In the genomic region with DNA sequence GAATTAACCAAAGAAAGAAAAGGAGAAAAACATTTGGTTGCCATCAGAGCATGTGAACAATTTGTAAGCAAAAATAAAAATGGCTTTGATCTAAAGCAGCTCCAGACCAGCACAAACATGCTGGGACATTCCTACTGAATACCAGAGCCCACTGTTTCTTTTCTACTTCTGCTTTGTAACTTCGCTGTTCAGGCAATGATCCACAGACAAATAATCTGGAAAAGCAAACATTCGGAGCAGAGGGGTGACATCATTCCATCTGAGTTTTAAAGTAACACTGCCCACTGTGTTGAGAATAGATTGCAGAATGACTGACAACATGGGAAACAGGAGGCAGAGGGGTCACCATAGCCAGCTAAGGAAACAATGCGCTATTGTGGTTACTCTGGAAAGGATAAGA, we compare ENCODE assay signal across 25 mouse cellular contexts. TPM values are rescaled to one million over a fixed set of nuclear protein-coding genes. Genes with fewer than 3 reads are reported as not detected.
DNase-seq lines count a peak whose midpoint lies in the region; ATAC-seq lines count a peak whose summit lies in the region.
"Had no signal": no experiment of that assay in that cellular context is flagged by ENCODE, and none has a peak within 500 bp of the region (broad histone marks: within the 10 kb centered on the region; RNA-seq: fewer than 3 reads in every experiment).

No protein-coding gene starts in this region.

- 31% methylated on average over 3 of the region's 3 CpGs for WGBS in forebrain, embryonic 13.5 days
- WGBS in forebrain, embryonic 10.5 days: 57% methylated on average over 3 of the region's 3 CpGs
- WGBS in kidney, embryonic 15.5 days: 36% methylated on average over 3 of the region's 3 CpGs
- 52% methylated on average over 3 of the region's 3 CpGs for WGBS in kidney, embryonic 16.5 days

- no peaks in the 10 kb centered on the region for H3K27me3 ChIP-seq in forebrain, embryonic 13.5 days
- H3K27me3 ChIP-seq in forebrain, embryonic 10.5 days (ENCODE audit: poor library complexity, severe bottlenecking): no peaks in the 10 kb centered on the region; the same call in 1 of the 2 replicates
- no peaks in the 10 kb centered on the region for H3K27me3 ChIP-seq in kidney, embryonic 15.5 days
- no peaks in the 10 kb centered on the region for H3K27me3 ChIP-seq in kidney, embryonic 16.5 days (ENCODE audit: insufficient read depth, low read length)
- H3K27me3 ChIP-seq: CH12.LX; hindbrain, embryonic 13.5 days; limb, embryonic 12.5 days; liver, embryonic 13.5 days; megakaryocyte, embryonic 14.5 days had no signal

- H3K9me3 ChIP-seq in forebrain, embryonic 13.5 days (replicated peaks): 0 out of 2 replicates have a peak, but pooled peaks cover 4% of the 10 kb centered on the region
- no peaks in the 10 kb centered on the region for H3K9me3 ChIP-seq in forebrain, embryonic 10.5 days
- H3K9me3 ChIP-seq in kidney, embryonic 15.5 days (replicated peaks): no peaks in the 10 kb centered on the region
- no peaks in the 10 kb centered on the region; the same call in 1 of the 2 replicates for H3K9me3 ChIP-seq in kidney, embryonic 16.5 days (ENCODE audit: low read length)
- H3K9me3 ChIP-seq: hindbrain, embryonic 13.5 days; limb, embryonic 12.5 days; liver, embryonic 13.5 days; megakaryocyte, embryonic 14.5 days had no signal

- no peak overlapping the region for H3K9ac ChIP-seq in forebrain, embryonic 13.5 days
- H3K9ac ChIP-seq in kidney, embryonic 15.5 days: no peak overlapping the region
- H3K9ac ChIP-seq in kidney, embryonic 16.5 days (replicated peaks; ENCODE audit: low read length): no peak overlapping the region
- H3K9ac ChIP-seq: hindbrain, embryonic 13.5 days; limb, embryonic 12.5 days; liver, embryonic 13.5 days had no signal

- no peak overlapping the region for H3K27ac ChIP-seq in forebrain, embryonic 13.5 days
- H3K27ac ChIP-seq in forebrain, embryonic 10.5 days: no peak overlapping the region
- 0 out of 2 replicates have a peak overlapping the region, but pooled peaks have one; percentile 2 for H3K27ac ChIP-seq in kidney, embryonic 15.5 days
- no peak overlapping the region for H3K27ac ChIP-seq in kidney, embryonic 16.5 days (ENCODE audit: low read length)
- H3K27ac ChIP-seq: limb, embryonic 12.5 days; liver, embryonic 13.5 days had no signal

- intact Hi-C loops in gastrocnemius, postnatal 14 days (cut with DNase I; ENCODE audit: low total_unique reads): no loop called here
- intact Hi-C loops in left cerebral cortex, postnatal 25 days (cut with DNase I): no loop called here

- no peak for DNase-seq in forebrain, embryonic 10.5 days (ENCODE audit: extremely low spot score, low spot score)
- DNase-seq in 3T3-L1 (ENCODE audit: low read depth, low spot score): peak; percentile 62
- peak; percentile 6 for DNase-seq in embryo, embryonic 9.5 days (ENCODE audit: extremely low spot score)
- no peak for DNase-seq in gastrocnemius, postnatal 14 days
- no peak for DNase-seq in left cerebral cortex, postnatal 25 days (ENCODE audit: low spot score in 2 of 2)
- DNase-seq: adrenal gland, adult 8-10 months; cerebellum, adult 18-20 months; cerebellum, postnatal 36 days; liver, embryonic 13.5 days; lung, postnatal 10 days; right cerebral cortex, adult 18-20 months had no signal

- no peak overlapping the region for H3K4me3 ChIP-seq in forebrain, embryonic 13.5 days
- H3K4me3 ChIP-seq in forebrain, embryonic 10.5 days: no peak overlapping the region
- no peak overlapping the region for H3K4me3 ChIP-seq in kidney, embryonic 15.5 days (replicated peaks)
- no peak overlapping the region for H3K4me3 ChIP-seq in kidney, embryonic 16.5 days (ENCODE audit: low read length)
- H3K4me3 ChIP-seq: hindbrain, embryonic 13.5 days; limb, embryonic 12.5 days; liver, embryonic 13.5 days; megakaryocyte, embryonic 14.5 days had no signal

- no peak overlapping the region for H3K4me2 ChIP-seq in forebrain, embryonic 13.5 days
- no peak overlapping the region for H3K4me2 ChIP-seq in kidney, embryonic 15.5 days
- H3K4me2 ChIP-seq in kidney, embryonic 16.5 days (replicated peaks; ENCODE audit: low read depth, low read length): no peak overlapping the region
- H3K4me2 ChIP-seq: hindbrain, embryonic 13.5 days; limb, embryonic 12.5 days; liver, embryonic 13.5 days had no signal

- peak; percentile 29; the same call in 1 of the 2 replicates for ATAC-seq in forebrain, embryonic 13.5 days
- no peak for ATAC-seq in kidney, embryonic 15.5 days (replicated peaks; ENCODE audit: low FRiP score)
- no peak for ATAC-seq in kidney, embryonic 16.5 days (ENCODE audit: low FRiP score, low TSS enrichment)

- peaks cover 22% of the 10 kb centered on the region for H3K4me1 ChIP-seq in forebrain, embryonic 13.5 days
- peaks cover 15% of the 10 kb centered on the region for H3K4me1 ChIP-seq in forebrain, embryonic 10.5 days
- no peaks in the 10 kb centered on the region for H3K4me1 ChIP-seq in kidney, embryonic 15.5 days
- no peaks in the 10 kb centered on the region for H3K4me1 ChIP-seq in kidney, embryonic 16.5 days (ENCODE audit: insufficient read depth, low read length)
- H3K4me1 ChIP-seq: liver, embryonic 13.5 days; megakaryocyte, embryonic 14.5 days had no signal

- H3K36me3 ChIP-seq in forebrain, embryonic 13.5 days (ENCODE audit: poor library complexity, severe bottlenecking): no peaks in the 10 kb centered on the region
- H3K36me3 ChIP-seq in forebrain, embryonic 10.5 days (replicated peaks): no peaks in the 10 kb centered on the region
- no peaks in the 10 kb centered on the region for H3K36me3 ChIP-seq in kidney, embryonic 15.5 days
- no peaks in the 10 kb centered on the region for H3K36me3 ChIP-seq in kidney, embryonic 16.5 days (ENCODE audit: insufficient read depth, low read length)
- H3K36me3 ChIP-seq: hindbrain, embryonic 13.5 days; limb, embryonic 12.5 days; liver, embryonic 13.5 days had no signal

RNA-seq across cellular contexts. Expression of a gene that starts 41.1 kb away (rescaled TPM):
- not detected in 2 replicates for polyA plus RNA-seq in forebrain, embryonic 13.5 days (2015; fragmentation: Nextera tagmentation; extraction: Ambion mirVana)
- not detected in 2 replicates for polyA plus RNA-seq in forebrain, embryonic 10.5 days (2016; fragmentation: Nextera tagmentation; extraction: Ambion mirVana)
- polyA plus RNA-seq in kidney, embryonic 15.5 days (2015; fragmentation: Nextera tagmentation; extraction: Ambion mirVana): not detected in 2 replicates
- polyA plus RNA-seq in kidney, embryonic 16.5 days (2015; fragmentation: Nextera tagmentation; extraction: Ambion mirVana): not detected in 2 replicates
- not detected for total RNA-seq in gastrocnemius, postnatal 14 days (2021)
- total RNA-seq in left cerebral cortex, postnatal 25 days (2021): not detected
- total RNA-seq: adrenal gland, adult 8-10 months; CH12.LX; layer of hippocampus, adult 18-20 months; left cerebral cortex, adult 18-20 months; neutrophil, adult 5-6 weeks had no signal
- polyA plus RNA-seq: gonadal fat pad, adult 2 months; heart, embryonic 16.5 days; hindbrain, embryonic 13.5 days; intestine, embryonic 14.5 days; kidney, embryonic 14.5 days; limb, embryonic 12.5 days; liver, embryonic 13.5 days had no signal

Comparison
In these comparisons a context has a peak if more than half of its experiments do, and no peak if none do; other contexts are left out.
1. DNase-seq: peak in 3T3-L1 (single experiment) and embryo, embryonic 9.5 days (single experiment); none in forebrain, embryonic 10.5 days (single experiment), gastrocnemius, postnatal 14 days (single experiment) and left cerebral cortex, postnatal 25 days (0 of 2).